Mouse (Mus musculus): ENCODE measurements around the gene Magi2.

Gene Magi2

GRCm38 (mm10) chr5:20362154-20362553 lies 1135.3 kb downstream of the Magi2 start:
- DNase-seq (ENCODE audit: low spot score in 2 of 2), result no peak

GRCm38 (mm10) chr5:20363216-20363615 lies 1136.4 kb downstream of the Magi2 start:
- no peak for DNase-seq (ENCODE audit: low spot score in 2 of 2)

GRCm38 (mm10) chr5:20373586-20373985 lies 1146.8 kb downstream of the Magi2 start:
- DNase-seq (ENCODE audit: low spot score in 2 of 2), result no peak

- DNase-seq (ENCODE audit: low spot score in 2 of 2), result no peak
Measured at GRCm38 (mm10) chr5:20378071-20378800, 1151.4 kb downstream of the Magi2 start.

GRCm38 (mm10) chr5:20404533-20404932 lies 1177.7 kb downstream of the Magi2 start:
- DNase-seq (ENCODE audit: low spot score in 2 of 2), result no peak

- DNase-seq (ENCODE audit: low spot score in 2 of 2), result no peak
Measured at GRCm38 (mm10) chr5:20406626-20407025, 1179.8 kb downstream of the Magi2 start.

- DNase-seq (ENCODE audit: low spot score in 2 of 2), result no peak
Measured at GRCm38 (mm10) chr5:20415320-20415719, 1188.5 kb downstream of the Magi2 start.

GRCm38 (mm10) chr5:20417348-20417747 lies 1190.5 kb downstream of the Magi2 start:
- no peak for DNase-seq (ENCODE audit: low spot score in 2 of 2)

GRCm38 (mm10) chr5:20432148-20432813 lies 1205.4 kb downstream of the Magi2 start:
- DNase-seq (ENCODE audit: low spot score in 2 of 2), result no peak

- DNase-seq (ENCODE audit: low spot score in 2 of 2), result no peak
Measured at GRCm38 (mm10) chr5:20446471-20447174, 1219.8 kb downstream of the Magi2 start.

GRCm38 (mm10) chr5:20456106-20456505 lies 1229.3 kb downstream of the Magi2 start:
- no peak for DNase-seq (ENCODE audit: low spot score in 2 of 2)

GRCm38 (mm10) chr5:20457742-20458510 lies 1231.1 kb downstream of the Magi2 start:
- no peak for DNase-seq (ENCODE audit: low spot score in 2 of 2)

GRCm38 (mm10) chr5:20461709-20462108 lies 1234.9 kb downstream of the Magi2 start:
- no peak for DNase-seq (ENCODE audit: low spot score in 2 of 2)

- DNase-seq (ENCODE audit: low spot score in 2 of 2), result peak in 1 of 2 experiments; percentile 12
Measured at GRCm38 (mm10) chr5:20462376-20462775, 1235.5 kb downstream of the Magi2 start.

- DNase-seq (ENCODE audit: low spot score in 2 of 2), result no peak
Measured at GRCm38 (mm10) chr5:20469721-20470120, 1242.9 kb downstream of the Magi2 start.

GRCm38 (mm10) chr5:20470466-20470865 lies 1243.6 kb downstream of the Magi2 start:
- DNase-seq (ENCODE audit: low spot score in 2 of 2), result no peak

- DNase-seq (ENCODE audit: low spot score in 2 of 2), result no peak
Measured at GRCm38 (mm10) chr5:20484505-20484904, 1257.7 kb downstream of the Magi2 start.

GRCm38 (mm10) chr5:20491911-20492310 lies 1265.1 kb downstream of the Magi2 start:
- no peak for DNase-seq (ENCODE audit: low spot score in 2 of 2)

GRCm38 (mm10) chr5:20492679-20493078 lies 1265.8 kb downstream of the Magi2 start:
- no peak for DNase-seq (ENCODE audit: low spot score in 2 of 2)

GRCm38 (mm10) chr5:20494010-20494409 lies 1267.2 kb downstream of the Magi2 start:
- DNase-seq (ENCODE audit: low spot score in 2 of 2), result no peak

GRCm38 (mm10) chr5:20496924-20497323 lies 1270.1 kb downstream of the Magi2 start:
- no peak for DNase-seq (ENCODE audit: low spot score in 2 of 2)

- no peak for DNase-seq (ENCODE audit: low spot score in 2 of 2)
Measured at GRCm38 (mm10) chr5:20499031-20499600, 1272.3 kb downstream of the Magi2 start.

Measured in frontal cortex, postnatal 25 days (tissue).